Mouse (Mus musculus): ENCODE results near the gene Cd200r4.
"Not testable (repeated sequence)": the region's sequence is repeated elsewhere in the genome, so short reads cannot be mapped to it uniquely, and the experiment has no call there.

DNA sequence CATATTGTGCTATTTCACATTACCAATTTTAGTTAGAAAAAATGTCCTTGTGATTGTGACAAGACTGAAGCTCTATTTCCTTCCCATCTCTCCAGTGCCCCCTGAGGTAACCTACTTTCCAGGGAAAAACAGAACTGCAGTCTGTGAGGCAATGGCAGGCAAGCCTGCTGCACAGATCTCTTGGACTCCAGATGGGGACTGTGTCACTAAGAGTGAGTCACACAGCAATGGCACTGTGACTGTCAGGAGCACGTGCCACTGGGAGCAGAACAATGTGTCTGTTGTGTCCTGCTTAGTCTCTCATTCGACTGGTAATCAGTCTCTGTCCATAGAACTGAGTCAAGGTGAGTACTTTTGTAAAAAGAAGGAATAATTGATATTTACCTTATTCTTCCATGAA lies 21.7 kb downstream of the Cd200r4 start:
- not testable (repeated sequence) for TF ChIP-seq TAL1, GATA1 (IDR thresholded peaks at IDR 0.05; ENCODE audit: low read length)
